Mouse (Mus musculus) neural tube, embryonic 11.5 days (tissue): ENCODE measurements around the gene Zfp566. TPM values are rescaled to one million over a fixed set of nuclear protein-coding genes. Genes with fewer than 3 reads are reported as not detected.
A peak's percentile ranks its signal among the peaks of the same experiment; 100 is the strongest.
"Not testable (repeated sequence)": the region's sequence is repeated elsewhere in the genome, so short reads cannot be mapped to it uniquely, and the experiment has no call there.

ENCODE experiments used
- ATAC-seq: fragments of 200-750 bp; cut with Nextera tagmentation; 2 replicates; pipeline ENCODE4 v1.8.0; 2017; ENCODE audit warnings: moderate number of reproducible peaks, mild to moderate bottlenecking, moderate TSS enrichment, moderate library complexity; ENCODE audit not compliant: insufficient read depth, low FRiP score, low TSS enrichment
- DNase-seq: peaks from one replicate; pipeline ENCODE4 v3.0.0-alpha.2; 2015; ENCODE audit warnings: low spot score
- H3K27ac ChIP-seq: fragments of 300-500 bp; sonication (generic); 2 replicates; pipeline ENCODE4 v1.5.1; 2014; ENCODE audit warnings: low read depth, mild to moderate bottlenecking, low read length
- H3K27me3 ChIP-seq: fragments of 300-500 bp; sonication (generic); 2 replicates; pipeline ENCODE4 v1.6.1; 2014; ENCODE audit warnings: mild to moderate bottlenecking, low read length, mixed read lengths; ENCODE audit not compliant: control insufficient read depth, insufficient read depth
- H3K36me3 ChIP-seq: fragments of 300-500 bp; sonication (generic); 2 replicates; pipeline ENCODE4 v1.6.1; 2014; ENCODE audit warnings: mild to moderate bottlenecking, low read length, moderate library complexity, mixed read lengths; ENCODE audit not compliant: control insufficient read depth, insufficient read depth
- H3K4me1 ChIP-seq: fragments of 300-500 bp; sonication (generic); 2 replicates; pipeline ENCODE4 v1.6.1; 2014; ENCODE audit warnings: low read length, mixed read lengths; ENCODE audit not compliant: control insufficient read depth, insufficient read depth
- H3K4me2 ChIP-seq: fragments of 300-500 bp; sonication (generic); 2 replicates; pipeline ENCODE4 v1.6.1; 2014; ENCODE audit warnings: low read depth, mild to moderate bottlenecking, moderate library complexity
- H3K4me3 ChIP-seq: fragments of 300-500 bp; sonication (generic); 2 replicates; pipeline ENCODE4 v1.5.1; 2014; ENCODE audit warnings: low read depth, low read length
- H3K9ac ChIP-seq: fragments of 300-500 bp; sonication (generic); 2 replicates; pipeline ENCODE4 v1.6.1; 2014; ENCODE audit warnings: mild to moderate bottlenecking, low read length
- H3K9me3 ChIP-seq: fragments of 300-500 bp; sonication (generic); 2 replicates; pipeline ENCODE4 v1.6.1; 2016; ENCODE audit warnings: low read length; ENCODE audit not compliant: control insufficient read depth
- WGBS: fragments of 180-500 bp; shearing (Covaris S2); extraction: QIAGEN DNeasy Blood & Tissue Kit; methylation state at CpG from one replicate; pipeline ENCODE4 v1.1.7; 2014; 5-methylcytosine and 5-hydroxymethylcytosine counted together
- polyA plus RNA-seq: library from polyadenylated mRNA; unstranded; fragments of >200 nt; fragmentation: Nextera tagmentation; extraction: Ambion mirVana; gene quantifications from 2 replicates; pipeline ENCODE4 v1.2.1, GENCODE M21; 2014

Zfp566 gene
- 15.3 and 16.4 TPM in 2 replicates for polyA plus RNA-seq

DNA sequence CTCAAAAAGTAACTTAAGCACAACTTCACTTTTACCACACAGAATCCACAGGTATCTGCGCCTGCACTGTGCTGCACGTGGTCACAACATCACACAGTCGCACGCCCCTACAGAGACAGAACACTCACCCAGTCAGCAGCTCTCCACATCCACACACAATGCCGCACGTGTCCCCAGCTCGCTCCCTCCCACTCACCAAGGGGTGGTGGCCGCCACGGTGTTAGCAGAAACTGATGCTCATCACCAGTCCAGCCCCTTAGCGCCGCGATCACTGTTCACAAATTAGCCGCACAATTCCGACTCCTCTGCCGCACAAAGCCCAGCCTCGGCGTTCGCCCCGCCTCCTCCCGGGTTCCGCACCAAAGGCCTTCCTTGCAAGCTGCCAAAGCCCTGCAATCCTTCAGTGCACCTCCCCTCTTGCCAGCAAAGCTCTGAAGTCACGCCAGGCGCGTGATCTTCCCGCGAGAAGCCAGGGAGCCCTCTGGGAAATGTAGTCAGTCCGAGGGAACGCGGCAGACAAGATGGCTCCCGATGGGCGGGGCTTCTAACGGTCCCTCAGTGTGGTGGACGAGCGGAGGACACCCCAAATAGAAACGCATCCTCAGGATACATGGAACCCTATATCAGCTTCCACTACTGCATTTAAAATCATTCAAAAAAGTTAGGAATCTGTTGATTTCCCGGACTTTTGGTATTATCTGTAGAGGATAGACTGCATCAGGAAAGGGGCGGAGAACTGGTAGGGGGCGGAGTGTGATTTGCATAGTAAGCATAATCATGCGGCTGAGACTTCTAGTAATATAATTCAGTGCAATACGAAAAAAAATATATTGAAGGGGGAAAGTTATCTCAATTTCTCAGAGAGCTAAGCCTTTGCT is at the start of gene Zfp566, which contains the start of gene Gm26920:
TSS of gene Zfp566 (minus strand) at position 436 of the 878 bp plus-strand sequence.
TSS of gene Gm26920 (minus strand) at position 319 of the 878 bp plus-strand sequence.
- H3K9ac ChIP-seq: peak within 1 kb of the TSS; percentile 80
- peak within 1 kb of the TSS; percentile 66 for H3K4me3 ChIP-seq
- peaks cover 7% of the 10 kb centered on the region for H3K4me1 ChIP-seq
- 0% methylated on average over 40 of the region's 40 CpGs for WGBS
- peak within 1 kb of the TSS; percentile 76 for H3K27ac ChIP-seq
- peak; percentile 87 for ATAC-seq
- H3K4me2 ChIP-seq: peak within 1 kb of the TSS; percentile 70
- H3K27me3 ChIP-seq: no peaks in the 10 kb centered on the region
- peak; percentile 98 for DNase-seq
- no peaks in the 10 kb centered on the region for H3K9me3 ChIP-seq
- peaks cover 7% of the 10 kb centered on the region for H3K36me3 ChIP-seq

DNA sequence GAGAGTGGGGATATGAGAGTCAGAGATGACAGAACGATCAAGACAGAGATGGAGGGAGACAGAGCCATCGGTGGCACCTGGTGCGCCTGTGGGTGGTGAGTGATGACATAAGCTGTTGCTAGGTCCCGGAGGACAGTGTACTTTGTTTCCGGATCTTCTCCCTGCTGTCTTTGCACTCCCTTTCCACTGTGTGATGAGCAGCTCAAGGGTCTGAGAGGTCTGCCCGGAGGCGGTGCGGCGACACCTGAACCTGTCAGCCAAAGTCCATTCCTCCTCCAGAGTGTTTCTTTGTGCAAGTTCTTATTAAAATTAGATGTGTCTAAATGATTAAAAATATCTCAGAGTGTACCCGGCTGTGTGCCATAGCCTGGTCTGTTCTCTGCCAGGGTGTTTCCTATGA is 46.5 kb upstream of the Zfp566 start:
- Histone ChIP-seq H3K4me1 (no peaks in the 10 kb centered on the region), H3K4me2 (no peak overlapping the region), H3K9ac (no peak overlapping the region), H3K9me3 (no peaks in the 10 kb centered on the region; the same call in 1 of the 2 replicates), H3K27ac (no peak overlapping the region), H3K27me3 (no peaks in the 10 kb centered on the region), H3K4me3 (no peak overlapping the region), H3K36me3 (peaks cover 22% of the 10 kb centered on the region)
- no peak for DNase-seq
- WGBS: 89% methylated on average over 10 of the region's 10 CpGs
- no peak for ATAC-seq

DNA sequence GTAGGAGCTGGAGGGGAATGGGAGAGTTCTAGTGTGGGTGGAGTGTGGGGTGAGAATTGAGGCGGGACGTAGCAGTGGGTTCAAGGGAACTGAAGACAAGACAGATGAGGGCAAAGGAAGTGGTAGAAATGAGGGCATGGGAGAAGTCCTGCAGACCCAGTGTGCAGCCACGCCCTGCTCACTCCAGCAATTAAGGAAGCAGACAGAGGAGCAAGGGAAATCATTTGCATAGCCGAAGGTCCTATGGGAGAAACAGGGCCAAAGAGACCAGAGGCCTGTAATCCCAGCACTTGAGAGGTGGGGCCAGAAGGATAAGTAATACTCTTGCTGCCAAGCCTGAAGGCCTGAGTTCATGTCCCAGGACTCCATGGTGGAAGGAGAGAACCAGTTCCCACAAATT is 42.1 kb upstream of the Zfp566 start:
- WGBS: 93% methylated on average over 4 of the region's 4 CpGs
- no peaks in the 10 kb centered on the region for H3K9me3 ChIP-seq
- H3K4me1 ChIP-seq: no peaks in the 10 kb centered on the region
- no peak overlapping the region for H3K4me2 ChIP-seq
- DNase-seq: no peak
- no peak overlapping the region for H3K27ac ChIP-seq
- no peak for ATAC-seq
- no peaks in the 10 kb centered on the region for H3K27me3 ChIP-seq
- H3K4me3 ChIP-seq: no peak overlapping the region
- peaks cover 34% of the 10 kb centered on the region for H3K36me3 ChIP-seq
- H3K9ac ChIP-seq: no peak overlapping the region

DNA sequence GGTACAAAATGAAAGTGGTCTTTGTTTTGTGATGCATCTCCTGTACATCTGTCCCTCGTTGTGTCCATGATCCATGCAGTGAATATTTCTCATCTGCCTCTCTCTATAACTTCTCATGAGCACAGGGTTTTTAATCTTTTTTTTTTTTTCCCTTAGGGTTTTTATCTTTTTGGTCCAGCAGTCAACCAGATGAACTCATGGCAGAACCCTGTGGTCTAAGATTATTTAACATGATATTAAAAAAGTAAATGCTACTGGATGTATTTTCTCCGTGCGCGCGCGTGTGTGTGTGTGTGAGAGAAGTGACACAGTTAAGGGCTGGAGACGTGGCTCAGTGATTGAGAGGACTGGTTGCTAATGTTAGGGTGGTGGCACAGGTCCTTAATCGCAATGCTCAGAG is 39.6 kb upstream of the Zfp566 start:
- Histone ChIP-seq H3K9ac (no peak overlapping the region), H3K27ac (no peak overlapping the region), H3K36me3 (peaks cover 32% of the 10 kb centered on the region), H3K4me2 (no peak overlapping the region), H3K4me1 (no peaks in the 10 kb centered on the region), H3K4me3 (no peak overlapping the region), H3K9me3 (no peaks in the 10 kb centered on the region), H3K27me3 (no peaks in the 10 kb centered on the region)
- 96% methylated on average over 8 of the region's 8 CpGs for WGBS
- ATAC-seq: no peak
- DNase-seq: no peak

DNA sequence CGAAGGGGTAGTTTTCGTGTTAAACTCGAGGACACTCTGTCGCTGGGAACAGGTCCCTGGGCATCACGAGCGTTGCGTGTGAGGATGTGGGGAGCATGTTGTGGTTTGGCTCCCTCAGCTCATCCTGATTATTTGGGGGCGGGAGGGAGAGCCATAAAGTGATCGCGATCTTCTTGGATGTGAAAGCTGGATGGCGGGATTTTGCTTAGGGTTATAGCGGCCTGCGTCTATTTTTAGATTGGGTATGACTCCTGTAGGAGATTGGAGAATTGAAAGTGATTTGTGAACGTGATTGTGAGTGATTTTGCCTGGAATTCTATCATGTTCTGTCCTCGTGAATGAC is 31.8 kb upstream of the Zfp566 start:
- Histone ChIP-seq H3K36me3 (no peaks in the 10 kb centered on the region), H3K9ac (peak overlapping the region; percentile 71), H3K4me3 (peak overlapping the region; percentile 55), H3K27me3 (no peaks in the 10 kb centered on the region), H3K9me3 (no peaks in the 10 kb centered on the region), H3K27ac (peak overlapping the region; percentile 70; the same call in 1 of the 2 replicates), H3K4me1 (no peaks in the 10 kb centered on the region), H3K4me2 (peak overlapping the region; percentile 74)
- no peak for DNase-seq
- WGBS: 8% methylated on average over 15 of the region's 15 CpGs
- ATAC-seq: 0 out of 2 replicates have a peak, but pooled peaks have one; percentile 16

DNA sequence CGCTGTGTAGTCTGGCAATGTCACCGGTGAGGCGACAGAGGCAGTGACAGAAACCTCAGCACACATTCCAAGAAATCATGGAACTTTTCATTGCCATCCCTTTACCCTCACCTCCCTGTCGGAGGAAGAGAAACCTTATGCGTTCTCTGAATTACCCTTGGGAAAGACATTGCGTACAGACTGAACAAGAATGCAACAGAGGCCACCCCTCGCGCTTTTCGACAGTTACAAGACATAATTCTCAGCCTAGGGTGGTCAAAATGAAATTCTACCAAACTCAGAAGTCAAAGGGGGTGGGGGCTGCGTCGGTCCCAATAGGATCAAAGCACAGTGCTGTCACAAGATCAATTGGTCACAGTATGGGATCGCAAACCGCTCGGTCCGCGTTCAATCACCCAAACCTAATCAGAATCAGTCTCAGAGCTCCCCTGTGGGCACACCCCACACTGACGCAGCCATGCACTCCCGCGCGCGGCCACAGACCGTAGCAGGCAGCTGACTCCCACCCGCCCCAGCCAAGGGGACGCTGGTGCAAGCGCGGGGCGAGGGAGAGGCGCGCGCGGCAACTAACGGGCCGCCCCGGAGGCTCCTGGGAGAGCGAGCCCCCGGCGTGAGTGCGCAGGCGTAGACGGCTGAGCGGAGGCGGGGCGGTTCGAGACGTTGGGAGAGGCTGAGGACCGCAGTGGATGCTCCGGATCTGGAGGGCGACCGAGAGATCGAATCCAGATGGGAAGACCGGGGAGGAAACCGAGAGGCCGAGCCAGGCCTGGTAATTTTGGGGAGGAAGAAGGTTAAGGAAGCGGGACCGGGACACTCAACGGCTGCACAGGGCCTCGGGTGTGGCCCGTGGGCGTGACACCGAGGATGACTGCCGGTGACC is 31.2 kb upstream of the Zfp566 start, which contains the start of gene Zfp382:
TSS of gene Zfp382 (plus strand) at position 635 of the 880 bp plus-strand sequence.
- WGBS: under 1% methylated on average over 61 of the region's 61 CpGs
- no peaks in the 10 kb centered on the region for H3K27me3 ChIP-seq
- peak; percentile 93 for ATAC-seq

DNA sequence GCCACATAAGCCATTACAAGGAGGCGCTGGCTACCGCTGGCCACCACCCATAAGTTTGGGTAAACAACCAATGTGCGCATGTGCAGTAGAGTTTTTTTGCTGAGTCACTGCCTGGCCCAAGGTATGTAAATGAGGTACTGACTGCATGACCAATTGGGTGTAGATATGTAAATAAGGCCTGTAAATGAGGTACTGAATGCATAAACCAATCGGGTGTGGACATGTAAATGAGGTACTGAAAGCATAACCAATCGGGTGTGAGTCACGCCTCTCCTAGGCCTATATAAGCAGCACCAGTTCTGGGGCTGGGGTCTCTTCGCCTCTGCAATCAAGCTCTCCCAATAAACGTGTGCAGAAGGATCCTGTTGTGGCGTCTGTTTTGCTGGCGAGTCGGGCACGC is 27.6 kb upstream of the Zfp566 start:
- not testable (repeated sequence) for H3K4me3 ChIP-seq, ATAC-seq, H3K27me3 ChIP-seq, H3K9ac ChIP-seq, H3K4me1 ChIP-seq, H3K27ac ChIP-seq, DNase-seq, H3K9me3 ChIP-seq, H3K4me2 ChIP-seq, H3K36me3 ChIP-seq
- 95% methylated on average over 12 of the region's 12 CpGs for WGBS

More for the DNA sequence above, 31.2 kb upstream of the Zfp566 start, which contains the start of gene Zfp382:
- Histone ChIP-seq H3K4me3 (peak within 1 kb of the TSS; percentile 55), H3K27ac (peak within 1 kb of the TSS; percentile 70), H3K36me3 (no peaks in the 10 kb centered on the region), H3K9ac (peak within 1 kb of the TSS; percentile 71), H3K4me2 (peak within 1 kb of the TSS; percentile 74), H3K4me1 (no peaks in the 10 kb centered on the region), H3K9me3 (no peaks in the 10 kb centered on the region)
- DNase-seq: peak; percentile 95

DNA sequence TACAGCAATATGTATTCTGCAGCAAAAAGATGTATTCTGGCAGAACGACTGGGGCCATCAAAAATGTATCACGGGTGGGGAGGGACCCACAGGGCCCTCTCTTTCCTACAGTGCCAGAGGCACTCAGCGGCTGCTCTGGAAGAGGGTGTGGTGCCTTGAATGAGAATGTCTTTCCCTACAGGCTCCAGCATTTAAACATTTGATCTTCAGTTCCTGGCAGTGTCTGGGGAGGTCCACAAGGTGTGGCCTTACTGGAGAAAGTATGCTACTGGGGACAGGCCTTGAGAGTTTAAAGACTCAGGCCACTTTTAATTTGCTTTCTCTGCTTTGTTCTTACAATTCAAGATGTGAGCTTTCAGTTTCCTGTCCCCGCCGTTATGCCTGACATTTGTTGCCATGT is 25.7 kb upstream of the Zfp566 start:
- Histone ChIP-seq H3K4me2 (no peak overlapping the region), H3K4me1 (no peaks in the 10 kb centered on the region), H3K27me3 (no peaks in the 10 kb centered on the region), H3K9ac (no peak overlapping the region), H3K9me3 (no peaks in the 10 kb centered on the region; the same call in 1 of the 2 replicates), H3K36me3 (no peaks in the 10 kb centered on the region), H3K27ac (no peak overlapping the region), H3K4me3 (no peak overlapping the region)
- DNase-seq (no peak), ATAC-seq (no peak)
- 96% methylated on average over 5 of the region's 5 CpGs for WGBS
